Mouse (Mus musculus) neural tube, embryonic 13.5 days (tissue): Measurements from ENCODE around the gene Arsa. TPM values are rescaled to one million over a fixed set of nuclear protein-coding genes. Genes with fewer than 3 reads are reported as not detected.

Experiments used
- ATAC-seq: fragments of 200-750 bp; cut with Nextera tagmentation; 2 replicates; pipeline ENCODE4 v1.8.0; 2017; ENCODE audit warnings: low read depth, mild to moderate bottlenecking, moderate TSS enrichment, moderate library complexity
- H3K27ac ChIP-seq: fragments of 300-500 bp; sonication (generic); replicated peaks from 2 replicates; pipeline ENCODE4 v1.5.1; 2015; ENCODE audit warnings: moderate library complexity, mild to moderate bottlenecking, inconsistent platforms
- H3K27me3 ChIP-seq: fragments of 300-500 bp; sonication (generic); 2 replicates; pipeline ENCODE4 v1.6.1; 2015; ENCODE audit warnings: mild to moderate bottlenecking, inconsistent platforms
- H3K36me3 ChIP-seq: fragments of 300-500 bp; sonication (generic); 2 replicates; pipeline ENCODE4 v1.6.1; 2015; ENCODE audit warnings: mild to moderate bottlenecking, inconsistent platforms
- H3K4me1 ChIP-seq: fragments of 300-500 bp; sonication (generic); replicated peaks from 2 replicates; pipeline ENCODE4 v1.6.1; 2015; ENCODE audit warnings: inconsistent platforms
- H3K4me2 ChIP-seq: fragments of 300-500 bp; sonication (generic); 2 replicates; pipeline ENCODE4 v1.6.1; 2015; ENCODE audit warnings: inconsistent platforms, mild to moderate bottlenecking, moderate library complexity
- H3K4me3 ChIP-seq: fragments of 300-500 bp; sonication (generic); 2 replicates; pipeline ENCODE4 v1.5.1; 2015; ENCODE audit warnings: mild to moderate bottlenecking, inconsistent platforms
- H3K9ac ChIP-seq: fragments of 300-500 bp; sonication (generic); 2 replicates; pipeline ENCODE4 v1.6.1; 2015; ENCODE audit warnings: moderate library complexity, mild to moderate bottlenecking, inconsistent platforms
- H3K9me3 ChIP-seq: fragments of 300-500 bp; sonication (generic); 2 replicates; pipeline ENCODE4 v1.6.1; 2016; ENCODE audit warnings: inconsistent platforms
- WGBS: fragments of 180-500 bp; shearing (Covaris S2); methylation state at CpG from one replicate; pipeline ENCODE4 v1.1.7; 2015; 5-methylcytosine and 5-hydroxymethylcytosine counted together
- polyA plus RNA-seq: library from polyadenylated mRNA; unstranded; fragments of >200 nt; fragmentation: Nextera tagmentation; extraction: Ambion mirVana; gene quantifications from 2 replicates; pipeline ENCODE4 v1.2.1, GENCODE M21; 2015

Arsa gene
- polyA plus RNA-seq, 1 experiment from 2014 or later = 18.4 TPM

- WGBS = 83% methylated on average over 8 of the region's 8 CpGs
- peaks cover 67% of the 10 kb centered on the region for H3K36me3 ChIP-seq
- ATAC-seq = no peak
- no peak overlapping the region for H3K4me2 ChIP-seq
- no peak overlapping the region for H3K27ac ChIP-seq
- H3K9me3 ChIP-seq = no peaks in the 10 kb centered on the region
- H3K4me3 ChIP-seq = no peak overlapping the region
- H3K27me3 ChIP-seq = no peaks in the 10 kb centered on the region
- peaks cover 13% of the 10 kb centered on the region for H3K4me1 ChIP-seq
- H3K9ac ChIP-seq = no peak overlapping the region
These were observed 52.6 kb downstream of the Arsa start for GRCm38 (mm10) chr15:89424621-89425020.

Other genes starting within 250 kb of the Arsa start
- gene Sbf1, start 162.1 kb downstream of the Arsa start, polyA plus RNA-seq = 81.8 and 90.0 TPM in 2 replicates
- not detected in 2 replicates for gene Adm2, start 154.7 kb downstream of the Arsa start, polyA plus RNA-seq
- gene Miox, start 143.0 kb downstream of the Arsa start, polyA plus RNA-seq = not detected in 2 replicates
- 34.1 and 35.1 TPM in 2 replicates for gene Lmf2, start 121.8 kb downstream of the Arsa start, polyA plus RNA-seq
- 101 and 117 TPM in 2 replicates for gene Ncaph2, start 121.7 kb downstream of the Arsa start, polyA plus RNA-seq
- gene Sco2, start 103.6 kb downstream of the Arsa start, polyA plus RNA-seq = 10.9 and 11.3 TPM in 2 replicates
- 2.0 and 2.2 TPM in 2 replicates for gene Tymp, start 100.4 kb downstream of the Arsa start, polyA plus RNA-seq
- gene Odf3b, start 98.1 kb downstream of the Arsa start, polyA plus RNA-seq = 0.27 and 1.9 TPM in 2 replicates
- gene Klhdc7b, start 92.5 kb downstream of the Arsa start, polyA plus RNA-seq = not detected in 2 replicates
- not detected in 2 replicates for gene Syce3, start 66.9 kb downstream of the Arsa start, polyA plus RNA-seq
- gene Cpt1b, start 51.6 kb downstream of the Arsa start, polyA plus RNA-seq = 0.73 and 1.7 TPM in 2 replicates
- 6.1 and 7.3 TPM in 2 replicates for gene C730034F03Rik, start 47.8 kb downstream of the Arsa start, polyA plus RNA-seq
- gene Gm44502, start 47.7 kb downstream of the Arsa start, polyA plus RNA-seq = 0.17 TPM in 1 of 2 replicates, not detected in the other
- 81.4 and 82.2 TPM in 2 replicates for gene Chkb, start 47.5 kb downstream of the Arsa start, polyA plus RNA-seq
- gene Mapk8ip2, start 23.5 kb downstream of the Arsa start, polyA plus RNA-seq = 77.3 and 78.0 TPM in 2 replicates
- gene Shank3, start 22.2 kb upstream of the Arsa start, polyA plus RNA-seq = 6.5 and 8.0 TPM in 2 replicates
- 0.48 and 1.5 TPM in 2 replicates for gene Acr, start 90.9 kb upstream of the Arsa start, polyA plus RNA-seq
- gene Rabl2, start 114.5 kb upstream of the Arsa start, polyA plus RNA-seq = 70.7 and 82.4 TPM in 2 replicates